Mouse (Mus musculus) stomach, postnatal 0 days (tissue): Measurements from ENCODE around the gene Ank3. TPM values are rescaled to one million over a fixed set of nuclear protein-coding genes. Genes with fewer than 3 reads are reported as not detected.

Source experiments
- ATAC-seq: fragments of 200-750 bp; cut with Nextera tagmentation; 2 replicates; pipeline ENCODE4 v1.8.0; 2017; ENCODE audit not compliant: low FRiP score, low TSS enrichment
- DNase-seq: peaks from one replicate; pipeline ENCODE4 v3.0.0-alpha.2; 2016; ENCODE audit warnings: low spot score
- H3K27ac ChIP-seq: fragments of 300-500 bp; sonication (generic); replicated peaks from 2 replicates; pipeline ENCODE4 v1.5.1; 2014; ENCODE audit warnings: mild to moderate bottlenecking, control low read depth
- H3K27me3 ChIP-seq: fragments of 300-500 bp; sonication (generic); 2 replicates; pipeline ENCODE4 v1.6.1; 2014; ENCODE audit warnings: low read length; ENCODE audit not compliant: control insufficient read depth, insufficient read depth
- H3K36me3 ChIP-seq: fragments of 300-500 bp; sonication (generic); 2 replicates; pipeline ENCODE4 v1.6.1; 2014; ENCODE audit warnings: low read length, mixed read lengths; ENCODE audit not compliant: control insufficient read depth, insufficient read depth
- H3K4me1 ChIP-seq: fragments of 300-500 bp; sonication (generic); replicated peaks from 2 replicates; pipeline ENCODE4 v1.6.1; 2014; ENCODE audit warnings: antibody characterized with exemption; ENCODE audit not compliant: control insufficient read depth, insufficient read depth
- H3K4me2 ChIP-seq: fragments of 300-500 bp; sonication (generic); replicated peaks from 2 replicates; pipeline ENCODE4 v1.6.1; 2014; ENCODE audit warnings: low read depth, mild to moderate bottlenecking, control low read depth, moderate library complexity
- H3K4me3 ChIP-seq: fragments of 300-500 bp; sonication (generic); 2 replicates; pipeline ENCODE4 v1.5.1; 2014; ENCODE audit warnings: low read depth, low read length, control low read depth
- H3K9ac ChIP-seq: fragments of 300-500 bp; sonication (generic); 2 replicates; pipeline ENCODE4 v1.6.1; 2014; ENCODE audit warnings: mild to moderate bottlenecking, low read length, control low read depth, mixed read lengths
- H3K9me3 ChIP-seq: fragments of 300-500 bp; sonication (generic); 2 replicates; pipeline ENCODE4 v1.6.1; 2016; ENCODE audit warnings: low read length; ENCODE audit not compliant: control insufficient read depth
- CTCF ChIP-seq: IDR thresholded peaks from 2 replicates; pipeline ENCODE4 v1.5.1; 2016; ENCODE audit warnings: antibody characterized with exemption, low read depth, mild to moderate bottlenecking, moderate library complexity
- EP300 ChIP-seq: optimal IDR thresholded peaks from 2 replicates; pipeline ENCODE3; 2016; ENCODE audit warnings: antibody characterized with exemption
- WGBS: fragments of 180-500 bp; shearing (Covaris S2); extraction: QIAGEN DNeasy Blood & Tissue Kit; methylation state at CpG from one replicate; pipeline ENCODE4 v1.1.7; 2014; 5-methylcytosine and 5-hydroxymethylcytosine counted together
- polyA plus RNA-seq: library from polyadenylated mRNA; unstranded; fragments of >200 nt; fragmentation: Nextera tagmentation; extraction: Ambion mirVana; gene quantifications from 2 replicates; pipeline ENCODE4 v1.2.1, GENCODE M21; 2015

The Ank3 gene
- polyA plus RNA-seq, 1 experiment from 2014 or later = 16.0 TPM

GRCm38 (mm10) chr10:69962976-69963375 lies 564.4 kb downstream of the Ank3 start:
- Histone ChIP-seq H3K27me3 (no peaks in the 10 kb centered on the region), H3K4me1 (no peaks in the 10 kb centered on the region), H3K9me3 (no peaks in the 10 kb centered on the region), H3K9ac (no peak overlapping the region), H3K4me3 (no peak overlapping the region), H3K4me2 (no peak overlapping the region), H3K27ac (peak overlapping the region; percentile 40), H3K36me3 (no peaks in the 10 kb centered on the region)
- DNase-seq (peak; percentile 32), ATAC-seq (no peak)
- WGBS = 64% methylated on average over 7 of the region's 7 CpGs
- TF ChIP-seq CTCF = no peak
- TF ChIP-seq EP300 = no peak

- no peak overlapping the region for H3K27ac ChIP-seq
- DNase-seq = peak; percentile 56
- TF ChIP-seq CTCF (peak; percentile 88), EP300 (no peak)
- ATAC-seq = no peak
- WGBS = 4% methylated on average over 5 of the region's 5 CpGs
- no peaks in the 10 kb centered on the region for H3K9me3 ChIP-seq
- H3K4me2 ChIP-seq = no peak overlapping the region
- H3K27me3 ChIP-seq = no peaks in the 10 kb centered on the region
- H3K4me1 ChIP-seq = no peaks in the 10 kb centered on the region
- H3K4me3 ChIP-seq = no peak overlapping the region
- no peaks in the 10 kb centered on the region for H3K36me3 ChIP-seq
- H3K9ac ChIP-seq = no peak overlapping the region
These were observed 566.0 kb downstream of the Ank3 start for GRCm38 (mm10) chr10:69964611-69965010.

- no peak overlapping the region for H3K4me2 ChIP-seq
- no peaks in the 10 kb centered on the region for H3K4me1 ChIP-seq
- no peaks in the 10 kb centered on the region for H3K36me3 ChIP-seq
- TF ChIP-seq EP300 (no peak), CTCF (no peak)
- DNase-seq (no peak), ATAC-seq (peak; percentile 33; the same call in 1 of the 2 replicates)
- no peak overlapping the region for H3K4me3 ChIP-seq
- 76% methylated on average over 6 of the region's 6 CpGs for WGBS
- no peak overlapping the region for H3K27ac ChIP-seq
- H3K27me3 ChIP-seq = no peaks in the 10 kb centered on the region
- H3K9me3 ChIP-seq = no peaks in the 10 kb centered on the region
- no peak overlapping the region for H3K9ac ChIP-seq
These were observed 566.5 kb downstream of the Ank3 start for GRCm38 (mm10) chr10:69965085-69965484.

GRCm38 (mm10) chr10:69967994-69968393 lies 569.4 kb downstream of the Ank3 start:
- ATAC-seq (no peak), DNase-seq (no peak)
- Histone ChIP-seq H3K4me1 (no peaks in the 10 kb centered on the region), H3K4me3 (no peak overlapping the region), H3K36me3 (no peaks in the 10 kb centered on the region), H3K9me3 (no peaks in the 10 kb centered on the region), H3K9ac (no peak overlapping the region), H3K27me3 (no peaks in the 10 kb centered on the region), H3K27ac (no peak overlapping the region), H3K4me2 (no peak overlapping the region)
- WGBS = 84% methylated on average over 4 of the region's 4 CpGs
- TF ChIP-seq CTCF (no peak), EP300 (no peak)

- ATAC-seq = no peak
- TF ChIP-seq CTCF = no peak
- TF ChIP-seq EP300 = no peak
- H3K4me1 ChIP-seq = no peaks in the 10 kb centered on the region
- no peaks in the 10 kb centered on the region for H3K27me3 ChIP-seq
- no peak overlapping the region for H3K4me3 ChIP-seq
- no peak overlapping the region for H3K9ac ChIP-seq
- no peak overlapping the region for H3K4me2 ChIP-seq
- 90% methylated on average over 2 of the region's 2 CpGs for WGBS
- H3K27ac ChIP-seq = no peak overlapping the region
- H3K9me3 ChIP-seq = no peaks in the 10 kb centered on the region
- DNase-seq = no peak
- 0 out of 2 replicates have a peak, but pooled peaks cover 6% of the 10 kb centered on the region for H3K36me3 ChIP-seq
These were observed 581.1 kb downstream of the Ank3 start for GRCm38 (mm10) chr10:69979636-69980035.

- TF ChIP-seq CTCF = no peak
- no peak for TF ChIP-seq EP300
- H3K36me3 ChIP-seq = 0 out of 2 replicates have a peak, but pooled peaks cover 6% of the 10 kb centered on the region
- ATAC-seq = no peak
- H3K27me3 ChIP-seq = no peaks in the 10 kb centered on the region
- no peak overlapping the region for H3K9ac ChIP-seq
- DNase-seq = no peak
- no peaks in the 10 kb centered on the region for H3K4me1 ChIP-seq
- no peak overlapping the region for H3K4me2 ChIP-seq
- H3K4me3 ChIP-seq = no peak overlapping the region
- H3K27ac ChIP-seq = no peak overlapping the region
- 75% methylated on average over 21 of the region's 21 CpGs for WGBS
- H3K9me3 ChIP-seq = no peaks in the 10 kb centered on the region
These were observed 583.0 kb downstream of the Ank3 start for GRCm38 (mm10) chr10:69981386-69982097.
